Mouse (Mus musculus): ENCODE measurements around the gene Ppp2r2d.

The Ppp2r2d gene

DNA sequence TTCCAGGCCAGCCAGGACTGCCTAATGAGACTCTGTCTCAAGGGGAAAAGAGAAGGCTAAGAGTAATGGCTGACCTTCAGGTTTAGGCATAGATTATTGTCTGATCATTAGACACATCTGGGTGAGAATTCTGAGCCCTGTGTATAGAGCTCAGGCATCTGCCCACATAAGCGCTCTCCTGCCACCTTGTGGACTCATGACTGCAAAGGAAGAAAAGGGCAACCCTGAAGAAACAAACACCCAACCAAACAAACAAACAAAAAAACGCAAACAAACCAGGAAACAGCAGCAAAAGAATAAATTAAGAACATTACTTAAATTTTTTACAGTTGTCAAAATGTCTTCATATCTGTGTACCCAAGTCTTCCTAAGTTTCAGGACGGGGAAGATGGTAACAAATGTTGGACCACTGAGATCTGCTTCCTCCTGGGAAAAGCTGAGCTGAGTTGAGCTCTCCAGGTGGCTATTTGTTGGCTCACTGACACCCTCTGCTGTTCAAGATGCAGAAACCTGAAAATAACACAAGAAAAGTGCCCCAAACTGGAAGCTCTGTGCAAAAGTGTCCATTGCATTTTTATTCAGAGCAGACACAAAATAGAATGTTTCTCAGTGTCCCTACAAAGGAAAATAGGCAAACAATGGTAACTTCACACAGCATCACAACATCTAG lies 78.0 kb downstream of the Ppp2r2d start:
- no peak for DNase-seq (ENCODE audit: low spot score in 2 of 2)

DNA sequence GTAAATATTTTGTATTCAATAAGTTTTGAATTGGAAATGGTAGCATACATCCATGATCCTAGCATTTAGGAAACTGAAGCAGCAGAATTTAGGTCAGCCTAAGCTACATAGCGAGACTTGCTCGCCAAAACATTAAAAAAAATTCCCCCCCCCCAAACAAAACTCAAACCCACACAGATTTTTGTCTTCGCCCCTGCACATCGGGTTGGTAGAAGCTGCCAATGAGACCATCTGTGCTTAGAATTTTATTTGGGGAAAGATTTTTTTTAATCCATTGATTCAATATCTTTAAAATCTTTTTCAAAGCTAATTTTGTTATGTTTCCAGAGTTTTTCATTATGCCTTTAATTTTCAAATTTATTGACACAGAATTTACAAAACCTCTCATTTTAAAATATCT lies 82.6 kb downstream of the Ppp2r2d start:
- no peak for DNase-seq (ENCODE audit: low spot score in 2 of 2)
